Mouse (Mus musculus) MEL (cell line): Measurements from ENCODE around the gene Gemin7. TPM values are rescaled to one million over a fixed set of nuclear protein-coding genes. Genes with fewer than 3 reads are reported as not detected.
A peak's percentile ranks its signal among the peaks of the same experiment; 100 is the strongest.

ENCODE experiments used
- DNase-seq: peaks from one replicate; pipeline ENCODE4 v3.0.0; 2011; ENCODE audit warnings: low read depth, low spot score
- H3K27ac ChIP-seq: 2 replicates; pipeline ENCODE4 v1.5.1; 2012; ENCODE audit warnings: low read depth, mild to moderate bottlenecking, control low read depth, low read length, moderate library complexity; ENCODE audit not compliant: control insufficient read depth
- H3K27me3 ChIP-seq, 2 experiments: fragments of 150-350 bp in 1 of 2; sonication (generic) in 1 of 2; 2 replicates each; pipeline ENCODE4 v1.6.1; 2012; ENCODE audit warnings: low read length in 2 of 2, mild to moderate bottlenecking in 2 of 2, improper control_type of control experiment in 1 of 2, moderate library complexity in 1 of 2; ENCODE audit not compliant: insufficient read depth in 2 of 2, control insufficient read depth in 1 of 2
- H3K36me3 ChIP-seq, 2 experiments: 2 replicates each; pipeline ENCODE4 v1.6.1; 2012 to 2014; ENCODE audit warnings: low read length in 2 of 2, improper control_type of control experiment in 1 of 2, inconsistent platforms in 1 of 2, mild to moderate bottlenecking in 1 of 2; ENCODE audit not compliant: insufficient read depth in 2 of 2, control insufficient read depth in 1 of 2
- H3K4me1 ChIP-seq, 2 experiments: fragments of 150-350 bp in 1 of 2; sonication (generic) in 1 of 2; 2 replicates each; pipeline ENCODE4 v1.6.1; 2012; ENCODE audit warnings: low read length in 2 of 2, improper control_type of control experiment in 1 of 2, mild to moderate bottlenecking in 1 of 2; ENCODE audit not compliant: insufficient read depth in 2 of 2, control insufficient read depth in 1 of 2
- H3K4me3 ChIP-seq, 2 experiments: fragments of 150-350 bp in 1 of 2; sonication (generic) in 1 of 2; 2 replicates each; pipeline ENCODE4 v1.5.1; 2012; ENCODE audit warnings: low read depth in 2 of 2, low read length in 2 of 2, mild to moderate bottlenecking in 2 of 2, moderate library complexity in 2 of 2, control low read depth in 1 of 2, improper control_type of control experiment in 1 of 2; ENCODE audit not compliant: control insufficient read depth in 1 of 2, insufficient read depth in 1 of 2
- H3K79me2 ChIP-seq: 2 replicates; pipeline ENCODE4 v1.6.1; 2012; ENCODE audit warnings: mild to moderate bottlenecking, low read length, moderate library complexity; ENCODE audit not compliant: control insufficient read depth, poor library complexity, insufficient read depth
- H3K9ac ChIP-seq: 2 replicates; pipeline ENCODE4 v1.6.1; 2012; ENCODE audit warnings: low read depth, mild to moderate bottlenecking, control low read depth, low read length, moderate library complexity; ENCODE audit not compliant: control insufficient read depth, poor library complexity, severe bottlenecking
- H3K9me3 ChIP-seq: fragments of 150-350 bp; sonication (generic); replicated peaks from 2 replicates; pipeline ENCODE4 v1.6.1; 2012; ENCODE audit warnings: mild to moderate bottlenecking, low read length, improper control_type of control experiment, moderate library complexity; ENCODE audit not compliant: insufficient read depth
- CHD2 ChIP-seq: IDR thresholded peaks from 2 replicates; pipeline ENCODE4 v1.6.1; 2011; ENCODE audit warnings: low read length, improper control_type of control experiment
- CTCF ChIP-seq, 3 experiments: IDR thresholded peaks in 2 of 3; conservative IDR thresholded peaks in 1 of 3; 2 replicates each; pipeline ENCODE4 v1.5.1; 2011 to 2012; ENCODE audit warnings: low read length in 3 of 3, low read depth in 2 of 3, mild to moderate bottlenecking in 2 of 3, improper control_type of control experiment in 1 of 3, inconsistent platforms in 1 of 3, mixed read lengths in 1 of 3, moderate library complexity in 1 of 3; ENCODE audit not compliant: control insufficient read depth in 1 of 3, insufficient read depth in 1 of 3, poor library complexity in 1 of 3, severe bottlenecking in 1 of 3
- E2F4 ChIP-seq: IDR thresholded peaks from 2 replicates; pipeline ENCODE4 v1.6.1; 2011; ENCODE audit warnings: low read depth, low read length, improper control_type of control experiment, borderline replicate concordance
- ELF1 ChIP-seq: IDR thresholded peaks from 2 replicates; pipeline ENCODE4 v1.6.1; 2014; ENCODE audit warnings: low read depth, mild to moderate bottlenecking, inconsistent platforms, low read length, improper control_type of control experiment, moderate library complexity
- EP300 ChIP-seq, 2 experiments: IDR thresholded peaks; 2 replicates each; pipeline ENCODE4 v1.6.1; 2011; ENCODE audit warnings: improper control_type of control experiment in 2 of 2, low read length in 2 of 2, low read depth in 1 of 2, mild to moderate bottlenecking in 1 of 2
- GATA1 ChIP-seq: IDR thresholded peaks from 2 replicates; pipeline ENCODE4 v1.6.1; 2011; ENCODE audit warnings: low read depth, low read length, improper control_type of control experiment
- HCFC1 ChIP-seq: IDR thresholded peaks from 2 replicates; pipeline ENCODE4 v1.6.1; 2012; ENCODE audit warnings: low read depth, mild to moderate bottlenecking, inconsistent platforms, low read length, improper control_type of control experiment, moderate library complexity
- JUND ChIP-seq: IDR thresholded peaks from 2 replicates; pipeline ENCODE4 v1.6.1; 2011; ENCODE audit warnings: low read depth, mild to moderate bottlenecking, improper control_type of control experiment, low read length
- KAT2A ChIP-seq: conservative IDR thresholded peaks from 2 replicates; pipeline ENCODE4 v1.6.1; 2012; ENCODE audit warnings: low read depth, low read length, improper control_type of control experiment, inconsistent platforms
- MAFK ChIP-seq: IDR thresholded peaks from 2 replicates; pipeline ENCODE4 v1.6.1; 2011; ENCODE audit warnings: low read depth, mild to moderate bottlenecking, low read length, improper control_type of control experiment, borderline replicate concordance
- MAX ChIP-seq: IDR thresholded peaks from 2 replicates; pipeline ENCODE4 v1.6.1; 2011; ENCODE audit warnings: low read length, improper control_type of control experiment
- MAZ ChIP-seq: IDR thresholded peaks from 2 replicates; pipeline ENCODE4 v1.6.1; 2012; ENCODE audit warnings: low read depth, mild to moderate bottlenecking, inconsistent platforms, low read length, improper control_type of control experiment
- MEF2A ChIP-seq: IDR thresholded peaks from 2 replicates; pipeline ENCODE4 v1.6.1; 2014; ENCODE audit warnings: low read depth, mild to moderate bottlenecking, inconsistent platforms, low read length, improper control_type of control experiment; ENCODE audit not compliant: poor library complexity, insufficient replicate concordance, severe bottlenecking; ENCODE audit errors: extremely low read depth
- MYC ChIP-seq: IDR thresholded peaks from 2 replicates; pipeline ENCODE4 v1.6.1; 2011; ENCODE audit warnings: low read depth, mild to moderate bottlenecking, low read length, improper control_type of control experiment, moderate library complexity
- NELFE ChIP-seq: IDR thresholded peaks from 2 replicates; pipeline ENCODE4 v1.6.1; 2011; ENCODE audit warnings: low read depth, low read length, improper control_type of control experiment
- POLR2A ChIP-seq, 2 experiments: IDR thresholded peaks; 2 replicates each; pipeline ENCODE4 v1.6.1; 2011 to 2012; ENCODE audit warnings: low read length in 2 of 2, mild to moderate bottlenecking in 2 of 2, control low read depth in 1 of 2, improper control_type of control experiment in 1 of 2, low read depth in 1 of 2, moderate library complexity in 1 of 2; ENCODE audit not compliant: control insufficient read depth in 1 of 2, insufficient read depth in 1 of 2, poor library complexity in 1 of 2
- RAD21 ChIP-seq: IDR thresholded peaks from 2 replicates; pipeline ENCODE4 v1.6.1; 2011; ENCODE audit warnings: mild to moderate bottlenecking, low read depth, low read length, improper control_type of control experiment
- RCOR1 ChIP-seq: IDR thresholded peaks from 2 replicates; pipeline ENCODE4 v1.6.1; 2012; ENCODE audit warnings: low read depth, mild to moderate bottlenecking, inconsistent platforms, low read length, improper control_type of control experiment
- TAL1 ChIP-seq: IDR thresholded peaks from 2 replicates; pipeline ENCODE4 v1.6.1; 2012; ENCODE audit warnings: mild to moderate bottlenecking, inconsistent platforms, low read length, moderate library complexity, mixed read lengths
- TBP ChIP-seq: IDR thresholded peaks from 2 replicates; pipeline ENCODE4 v1.8.0; 2011; ENCODE audit warnings: low read depth, low read length, improper control_type of control experiment
- TCF12 ChIP-seq: IDR thresholded peaks from 2 replicates; pipeline ENCODE4 v1.6.1; 2014; ENCODE audit warnings: low read depth, mild to moderate bottlenecking, inconsistent platforms, low read length, improper control_type of control experiment, moderate library complexity
- UBTF ChIP-seq: IDR thresholded peaks from 2 replicates; pipeline ENCODE4 v1.6.1; 2012; ENCODE audit warnings: low read depth, mild to moderate bottlenecking, inconsistent platforms, low read length, improper control_type of control experiment, moderate library complexity, borderline replicate concordance; ENCODE audit not compliant: insufficient read depth
- USF2 ChIP-seq, 2 experiments: IDR thresholded peaks; 2 replicates each; pipeline ENCODE4 v1.6.1; 2011 to 2012; ENCODE audit warnings: improper control_type of control experiment in 2 of 2, low read length in 2 of 2, borderline replicate concordance in 1 of 2, inconsistent platforms in 1 of 2, low read depth in 1 of 2, mild to moderate bottlenecking in 1 of 2; ENCODE audit not compliant: insufficient read depth in 1 of 2
- ZKSCAN1 ChIP-seq: IDR thresholded peaks from 2 replicates; pipeline ENCODE4 v1.6.1; 2012; ENCODE audit warnings: low read depth, mild to moderate bottlenecking, inconsistent platforms, low read length, improper control_type of control experiment, moderate library complexity
- ZMIZ1 ChIP-seq: IDR thresholded peaks from 2 replicates; pipeline ENCODE4 v1.6.1; 2012; ENCODE audit warnings: low read depth, mild to moderate bottlenecking, inconsistent platforms, low read length, improper control_type of control experiment, moderate library complexity
- ZNF384 ChIP-seq: IDR thresholded peaks from 2 replicates; pipeline ENCODE4 v1.6.1; 2012; ENCODE audit warnings: low read depth, mild to moderate bottlenecking, inconsistent platforms, low read length, improper control_type of control experiment
- polyA plus RNA-seq, 2 experiments: library from polyadenylated mRNA; stranded (reverse) in 1 of 2; unstranded in 1 of 2; fragments of >175 nt in 1 of 2; fragments of >200 nt in 1 of 2; gene quantifications; 2 replicates each; pipeline versions ENCODE4 v1.2.1 to v1.2.4; 2012; ENCODE audit warnings: low replicate concordance in 2 of 2, low read depth in 1 of 2; ENCODE audit not compliant: insufficient read length in 2 of 2, insufficient read depth in 1 of 2, missing spikeins in 1 of 2
- total RNA-seq: library from RNA; depleted of rRNA; stranded (reverse); fragments of 300-350 nt; gene quantifications from 2 replicates; pipeline ENCODE4 v1.2.3, GENCODE M21; 2012

Gemin7 gene
- total and polyA plus RNA-seq, 3 experiments = 58.0 to 78.7 TPM; not detected in 1

- Histone ChIP-seq H3K79me2 (peaks cover 2% of the 10 kb centered on the region; the same call in 1 of the 2 replicates), H3K9me3 (no peaks in the 10 kb centered on the region), H3K36me3 (no peaks in the 10 kb centered on the region), H3K4me1 (peaks cover 0 to 4% of the 10 kb centered on the region in 2 experiments; a peak in 2 of 4 replicates), H3K9ac (no peak overlapping the region), H3K27ac (no peak overlapping the region), H3K4me3 (no peak overlapping the region), H3K27me3 (no peaks in the 10 kb centered on the region)
- DNase-seq = no peak
- TF ChIP-seq USF2 (IDR thresholded peaks at IDR 0.05; ENCODE audit: borderline replicate concordance in 1 of 2, insufficient read depth in 1 of 2, low read depth in 1 of 2, low read length in 2 of 2) = no peak
- TF ChIP-seq UBTF = no peak
- TF ChIP-seq TCF12 = no peak
- TF ChIP-seq EP300 (IDR thresholded peaks at IDR 0.05; ENCODE audit: low read depth in 1 of 2, low read length in 2 of 2) = no peak
- no peak for TF ChIP-seq TBP
- no peak for TF ChIP-seq MAZ
- TF ChIP-seq CTCF (IDR thresholded peaks at IDR 0.05 in 2 of 3, conservative IDR thresholded peaks at IDR 0.05 in 1 of 3; ENCODE audit: control insufficient read depth in 1 of 3, insufficient read depth in 1 of 3, low read depth in 2 of 3, low read length in 3 of 3, poor library complexity in 1 of 3, severe bottlenecking in 1 of 3) = no peak
- TF ChIP-seq RCOR1 = no peak
- TF ChIP-seq TAL1 = no peak
- no peak for TF ChIP-seq KAT2A
- TF ChIP-seq ELF1 = no peak
- TF ChIP-seq MYC = no peak
- no peak for TF ChIP-seq RAD21
- no peak for TF ChIP-seq JUND
- no peak for TF ChIP-seq ZNF384
- no peak for TF ChIP-seq MAFK
- TF ChIP-seq CHD2 = no peak
- no peak for TF ChIP-seq ZKSCAN1
- no peak for TF ChIP-seq MAX
- TF ChIP-seq ZMIZ1 = no peak
Observed at GRCm38 (mm10) chr7:19523017-19523756, 54.2 kb downstream of the Gemin7 start.

- H3K27ac ChIP-seq = peak overlapping the region; percentile 20
- H3K9ac ChIP-seq = peak overlapping the region; percentile 95
- peak; percentile 72 for DNase-seq
- H3K36me3 ChIP-seq = no peaks in the 10 kb centered on the region
- H3K79me2 ChIP-seq = peaks cover 2% of the 10 kb centered on the region; the same call in 1 of the 2 replicates
- H3K27me3 ChIP-seq = no peaks in the 10 kb centered on the region
- H3K4me3 ChIP-seq = peak overlapping the region; percentile 74 to 81
- TF ChIP-seq TCF12 (0 out of 2 replicates have a peak, but pooled peaks have one; percentile 6), POLR2A (IDR thresholded peaks at IDR 0.05; ENCODE audit: control insufficient read depth in 1 of 2, insufficient read depth in 1 of 2, low read depth in 1 of 2, low read length in 2 of 2, poor library complexity in 1 of 2) (peak in 1 of 2 experiments; percentile 80; a peak in 3 of 4 replicates), UBTF (peak; percentile 70; the same call in 1 of the 2 replicates), E2F4 (no peak), TBP (0 out of 2 replicates have a peak, but pooled peaks have one; percentile 49), NELFE (0 out of 2 replicates have a peak, but pooled peaks have one; percentile 26), MYC (no peak), MEF2A (no peak), HCFC1 (peak; percentile 26; the same call in 1 of the 2 replicates), GATA1 (peak; percentile 23; the same call in 1 of the 2 replicates)
- no peaks in the 10 kb centered on the region for H3K9me3 ChIP-seq
- peaks cover 0 to 4% of the 10 kb centered on the region in 2 experiments; a peak in 2 of 4 replicates for H3K4me1 ChIP-seq
Observed at GRCm38 (mm10) chr7:19520032-19520431, 57.4 kb downstream of the Gemin7 start.
